19 mouse cellular contexts compared by ENCODE assay signal in genomic region chr17:83367387-83367786, GRCm38 (mm10).
"Had no signal": no experiment of that assay in that cellular context is flagged by ENCODE, and none has a peak within 500 bp of the region (broad histone marks: within the 10 kb centered on the region; RNA-seq: fewer than 3 reads in every experiment).

No protein-coding gene starts in this region.

- H3K27me3 ChIP-seq: liver, embryonic 13.5 days; neural tube, embryonic 12.5 days; neural tube, embryonic 15.5 days had no signal

- H3K9me3 ChIP-seq: liver, embryonic 13.5 days; neural tube, embryonic 12.5 days; neural tube, embryonic 15.5 days had no signal

- H3K4me2 ChIP-seq: liver, embryonic 13.5 days; midbrain, embryonic 11.5 days; neural tube, embryonic 12.5 days; neural tube, embryonic 15.5 days had no signal

- H3K36me3 ChIP-seq: liver, embryonic 13.5 days; neural tube, embryonic 12.5 days; neural tube, embryonic 15.5 days had no signal

- DNase-seq: kidney, adult 18-20 months; kidney, adult 9 months; kidney, postnatal 25 days; layer of hippocampus, postnatal 36 days; liver, embryonic 13.5 days; lung, adult 2 months; lung, postnatal 14 days; lung, postnatal 4 days; midbrain, embryonic 14.5 days; right cerebral cortex, adult 18-20 months; right cerebral cortex, postnatal 14 days; right cerebral cortex, postnatal 4 days; thymus, adult 18-20 months; thymus, postnatal 25 days had no signal

- H3K4me3 ChIP-seq: left cerebral cortex, adult 2 months; liver, embryonic 13.5 days; neural tube, embryonic 12.5 days; neural tube, embryonic 15.5 days had no signal

- H3K27ac ChIP-seq: left cerebral cortex, adult 2 months; liver, embryonic 13.5 days; neural tube, embryonic 12.5 days; neural tube, embryonic 15.5 days; stomach, postnatal 0 days had no signal

- H3K9ac ChIP-seq: liver, embryonic 13.5 days; neural tube, embryonic 12.5 days; neural tube, embryonic 15.5 days had no signal
